Mouse (Mus musculus): ENCODE results near the gene Tmem254a. TPM values are rescaled to one million over a fixed set of nuclear protein-coding genes. Genes with fewer than 3 reads are reported as not detected.
"Not testable (repeated sequence)": the region's sequence is repeated elsewhere in the genome, so short reads cannot be mapped to it uniquely, and the experiment has no call there.

Gene Tmem254a
- 1 to 10 TPM in 1 of 2 experiments, under 1 TPM in 1; 0.96 to 1.1 TPM for total RNA-seq (2021)

- intact Hi-C loops (cut with DNase I); DNase-seq (ENCODE audit: low spot score): not testable (repeated sequence)
Observed at GRCm38 (mm10) chr14:25927562-25927881, at the start of gene Tmem254a. TSS of gene Tmem254a (minus strand) at chr14:25927672.

- DNase-seq (ENCODE audit: low spot score); intact Hi-C loops (cut with DNase I): not testable (repeated sequence)
Observed at GRCm38 (mm10) chr14:25957861-25958260, 30.4 kb upstream of the Tmem254a start.

- DNase-seq (ENCODE audit: low spot score); intact Hi-C loops (cut with DNase I): not testable (repeated sequence)
Observed at GRCm38 (mm10) chr14:25938004-25938403, 10.5 kb upstream of the Tmem254a start, which contains the start of gene Cphx1. TSS of gene Cphx1 (plus strand) at chr14:25938304.

GRCm38 (mm10) chr14:25936867-25937630, 9.6 kb upstream of the Tmem254a start:
- intact Hi-C loops (cut with DNase I); DNase-seq (ENCODE audit: low spot score): not testable (repeated sequence)

GRCm38 (mm10) chr14:25926814-25927561, 484 bp downstream of the Tmem254a start:
- intact Hi-C loops (cut with DNase I); DNase-seq (ENCODE audit: low spot score): not testable (repeated sequence)

- intact Hi-C loops (cut with DNase I) = not testable (repeated sequence)
Observed at GRCm38 (mm10) chr14:25918427-25919170, 8.9 kb downstream of the Tmem254a start.

GRCm38 (mm10) chr14:25908976-25909375, 18.5 kb downstream of the Tmem254a start:
- intact Hi-C loops (cut with DNase I); DNase-seq (ENCODE audit: low spot score): not testable (repeated sequence)

More at GRCm38 (mm10) chr14:25918427-25919170, 8.9 kb downstream of the Tmem254a start:
- DNase-seq (ENCODE audit: low spot score) = not testable (repeated sequence)

GRCm38 (mm10) chr14:25907272-25907671, 20.2 kb downstream of the Tmem254a start:
- intact Hi-C loops (cut with DNase I); DNase-seq (ENCODE audit: low spot score): not testable (repeated sequence)

GRCm38 (mm10) chr14:25905243-25905642, 22.2 kb downstream of the Tmem254a start:
- intact Hi-C loops (cut with DNase I); DNase-seq (ENCODE audit: low spot score): not testable (repeated sequence)

GRCm38 (mm10) chr14:25903000-25903399, 24.5 kb downstream of the Tmem254a start, which contains the start of gene Plac9a:
TSS of gene Plac9a (minus strand) at chr14:25903100.
- intact Hi-C loops (cut with DNase I); DNase-seq (ENCODE audit: low spot score): not testable (repeated sequence)

GRCm38 (mm10) chr14:25895686-25896085, 31.8 kb downstream of the Tmem254a start:
- DNase-seq (ENCODE audit: low spot score); intact Hi-C loops (cut with DNase I): not testable (repeated sequence)

GRCm38 (mm10) chr14:25894566-25894965, 32.9 kb downstream of the Tmem254a start:
- intact Hi-C loops (cut with DNase I); DNase-seq (ENCODE audit: low spot score): not testable (repeated sequence)

- DNase-seq (ENCODE audit: low spot score); intact Hi-C loops (cut with DNase I): not testable (repeated sequence)
Observed at GRCm38 (mm10) chr14:25885886-25886285, 41.6 kb downstream of the Tmem254a start.

GRCm38 (mm10) chr14:25881769-25882168, 45.7 kb downstream of the Tmem254a start:
- DNase-seq (ENCODE audit: low spot score); intact Hi-C loops (cut with DNase I): not testable (repeated sequence)

- DNase-seq (ENCODE audit: low spot score); intact Hi-C loops (cut with DNase I): not testable (repeated sequence)
Observed at GRCm38 (mm10) chr14:25876640-25877039, 50.8 kb downstream of the Tmem254a start.

Other genes starting within 250 kb of the Tmem254a start
- 100 to 1,000 TPM; 277 to 296 TPM for gene Ppif, start 233.5 kb downstream of the Tmem254a start, total RNA-seq (2021)
- gene Zcchc24, start 158.6 kb downstream of the Tmem254a start, total RNA-seq (2021) = 10 to 100 TPM; 33.3 to 35.7 TPM
- gene Anxa11, start 85.5 kb downstream of the Tmem254a start, total RNA-seq (2021) = 10 to 100 TPM; 72.3 to 80.0 TPM
- 1 to 10 TPM; 3.0 to 3.6 TPM for gene Plac9a, start 24.6 kb downstream of the Tmem254a start, total RNA-seq (2021)
- not detected for gene Cphx1, start 10.6 kb upstream of the Tmem254a start, total RNA-seq (2021)
- gene Duxbl1, start 50.9 kb upstream of the Tmem254a start, total RNA-seq (2021) = not detected
- 10 to 100 TPM; 21.3 to 30.8 TPM for gene Gm9780, start 115.0 kb upstream of the Tmem254a start, total RNA-seq (2021)
- gene Tmem254c, start 139.7 kb upstream of the Tmem254a start, total RNA-seq (2021) = 1 to 10 TPM; 6.8 to 7.0 TPM
- gene Cphx2, start 153.8 kb upstream of the Tmem254a start, total RNA-seq (2021) = not detected
- gene Cphx3, start 154.6 kb upstream of the Tmem254a start, total RNA-seq (2021) = not detected
- not detected for gene Duxbl2, start 190.7 kb upstream of the Tmem254a start, total RNA-seq (2021)

Measured in heart, postnatal 25 days (tissue).